Mouse (Mus musculus) neural tube, embryonic 12.5 days (tissue): Measurements from ENCODE around the gene Krtcap3. TPM values are rescaled to one million over a fixed set of nuclear protein-coding genes. Genes with fewer than 3 reads are reported as not detected.

Source experiments
- ATAC-seq: fragments of 200-750 bp; cut with Nextera tagmentation; 2 replicates; pipeline ENCODE4 v1.8.0; 2017; ENCODE audit warnings: low read depth, mild to moderate bottlenecking, moderate TSS enrichment, moderate library complexity; ENCODE audit not compliant: low FRiP score
- H3K27ac ChIP-seq: fragments of 300-500 bp; sonication (generic); 2 replicates; pipeline ENCODE4 v1.5.1; 2016
- H3K27me3 ChIP-seq: fragments of 300-500 bp; sonication (generic); replicated peaks from 2 replicates; pipeline ENCODE4 v1.6.1; 2016; ENCODE audit warnings: mild to moderate bottlenecking
- H3K36me3 ChIP-seq: fragments of 300-500 bp; sonication (generic); 2 replicates; pipeline ENCODE4 v1.6.1; 2016; ENCODE audit warnings: mild to moderate bottlenecking
- H3K4me1 ChIP-seq: fragments of 300-500 bp; sonication (generic); 2 replicates; pipeline ENCODE4 v1.6.1; 2016
- H3K4me2 ChIP-seq: fragments of 300-500 bp; sonication (generic); replicated peaks from 2 replicates; pipeline ENCODE4 v1.6.1; 2016; ENCODE audit warnings: mild to moderate bottlenecking
- H3K4me3 ChIP-seq: fragments of 300-500 bp; sonication (generic); 2 replicates; pipeline ENCODE4 v1.5.1; 2016
- H3K9ac ChIP-seq: fragments of 300-500 bp; sonication (generic); 2 replicates; pipeline ENCODE4 v1.6.1; 2016; ENCODE audit warnings: mild to moderate bottlenecking
- H3K9me3 ChIP-seq: fragments of 300-500 bp; sonication (generic); 2 replicates; pipeline ENCODE4 v1.6.1; 2016; ENCODE audit warnings: mild to moderate bottlenecking
- WGBS: fragments of 180-500 bp; shearing (Covaris S2); methylation state at CpG from one replicate; pipeline ENCODE4 v1.1.7; 2016; 5-methylcytosine and 5-hydroxymethylcytosine counted together
- polyA plus RNA-seq: library from polyadenylated mRNA; unstranded; fragments of >200 nt; fragmentation: Nextera tagmentation; extraction: Ambion mirVana; gene quantifications from 2 replicates; pipeline ENCODE4 v1.2.1, GENCODE M21; 2016

Krtcap3 gene
- polyA plus RNA-seq, 1 experiment from 2014 or later: 3.1 TPM

DNA sequence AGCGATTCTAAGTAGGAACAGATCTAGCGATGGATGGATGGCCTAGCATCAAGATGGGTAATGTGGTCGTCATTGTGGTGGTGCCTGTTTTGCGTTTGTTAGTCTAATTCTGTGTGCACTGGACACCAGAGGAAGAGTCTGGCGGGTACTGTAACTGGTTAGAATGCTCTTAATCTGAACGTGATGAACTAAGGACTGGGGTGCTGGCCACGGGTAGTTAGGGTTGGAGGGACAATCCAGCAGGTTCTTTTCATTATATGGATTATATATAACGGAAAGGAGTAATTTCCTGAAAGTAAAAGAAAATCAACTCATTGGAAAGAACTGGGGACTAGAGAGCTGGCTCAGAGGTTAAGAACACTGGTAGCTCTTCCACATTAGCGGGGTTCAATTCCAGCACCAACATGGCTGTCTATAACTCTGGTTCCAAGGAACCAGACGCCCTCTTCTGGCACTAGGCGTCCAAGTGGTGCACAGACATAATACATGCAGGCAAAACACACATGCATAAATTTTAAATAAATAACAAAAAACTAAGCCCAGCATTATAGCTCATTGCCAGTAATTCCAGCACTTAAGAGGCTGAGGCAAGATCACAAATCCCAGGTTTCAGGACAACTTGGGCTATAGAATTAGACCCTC lies 30.1 kb upstream of the Krtcap3 start:
- no peaks in the 10 kb centered on the region for H3K9me3 ChIP-seq
- H3K27me3 ChIP-seq: no peaks in the 10 kb centered on the region
- peak overlapping the region; percentile 96 for H3K4me3 ChIP-seq
- H3K4me1 ChIP-seq: peaks cover 6% of the 10 kb centered on the region
- 14% methylated on average over 11 of the region's 11 CpGs for WGBS
- H3K9ac ChIP-seq: peak overlapping the region; percentile 94
- no peak for ATAC-seq
- H3K27ac ChIP-seq: peak overlapping the region; percentile 88
- no peaks in the 10 kb centered on the region for H3K36me3 ChIP-seq
- H3K4me2 ChIP-seq: peak overlapping the region; percentile 84

DNA sequence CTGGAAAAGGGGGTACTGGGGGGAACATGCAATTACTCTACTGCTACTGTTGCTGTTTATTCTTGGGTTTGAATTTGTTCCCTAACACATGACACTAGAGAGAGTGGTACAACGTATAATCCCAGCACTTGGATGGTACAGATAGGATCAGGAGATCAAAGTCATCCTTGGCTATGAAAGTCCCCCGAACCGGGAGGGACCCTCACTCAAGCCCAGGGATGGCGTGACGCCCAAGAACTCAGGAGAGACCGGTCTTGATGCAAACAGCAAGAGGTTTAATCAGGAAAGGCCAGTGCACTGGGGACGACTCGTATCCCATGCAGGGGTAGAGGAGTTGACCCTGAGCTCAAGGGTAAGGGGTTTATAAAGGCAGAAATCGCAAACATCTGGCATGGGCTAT lies 28.8 kb upstream of the Krtcap3 start:
- Histone ChIP-seq H3K27me3 (no peaks in the 10 kb centered on the region), H3K9ac (no peak overlapping the region), H3K9me3 (no peaks in the 10 kb centered on the region), H3K4me3 (no peak overlapping the region), H3K4me2 (no peak overlapping the region), H3K36me3 (no peaks in the 10 kb centered on the region), H3K4me1 (peaks cover 6% of the 10 kb centered on the region), H3K27ac (no peak overlapping the region)
- ATAC-seq: no peak
- WGBS: 93% methylated on average over 9 of the region's 9 CpGs

DNA sequence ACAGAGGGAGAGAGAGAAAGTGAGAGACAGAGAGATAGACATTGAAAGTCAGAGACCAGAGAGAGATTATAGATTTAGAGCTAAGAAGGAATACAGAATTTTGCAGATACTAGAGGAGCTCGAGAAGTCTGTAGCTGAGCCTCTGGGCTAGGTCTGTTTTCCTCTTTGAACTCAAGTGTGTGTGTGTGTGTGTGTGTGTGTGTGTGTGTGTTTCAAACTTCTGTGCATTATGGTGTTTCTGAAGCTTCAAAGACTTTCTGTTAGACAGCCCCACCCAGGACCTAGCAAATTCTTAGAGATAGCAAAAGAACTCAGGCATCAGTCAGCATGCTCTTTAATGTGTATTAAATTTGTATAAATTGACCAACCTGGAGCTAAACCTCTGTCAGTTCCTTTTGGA lies 24.9 kb upstream of the Krtcap3 start:
- 81% methylated on average over 1 of the region's 1 CpGs for WGBS
- H3K9ac ChIP-seq: no peak overlapping the region
- H3K9me3 ChIP-seq: no peaks in the 10 kb centered on the region
- H3K27ac ChIP-seq: no peak overlapping the region
- no peaks in the 10 kb centered on the region for H3K27me3 ChIP-seq
- H3K4me3 ChIP-seq: no peak overlapping the region
- H3K4me2 ChIP-seq: no peak overlapping the region
- ATAC-seq: no peak
- no peaks in the 10 kb centered on the region for H3K4me1 ChIP-seq
- no peaks in the 10 kb centered on the region for H3K36me3 ChIP-seq

DNA sequence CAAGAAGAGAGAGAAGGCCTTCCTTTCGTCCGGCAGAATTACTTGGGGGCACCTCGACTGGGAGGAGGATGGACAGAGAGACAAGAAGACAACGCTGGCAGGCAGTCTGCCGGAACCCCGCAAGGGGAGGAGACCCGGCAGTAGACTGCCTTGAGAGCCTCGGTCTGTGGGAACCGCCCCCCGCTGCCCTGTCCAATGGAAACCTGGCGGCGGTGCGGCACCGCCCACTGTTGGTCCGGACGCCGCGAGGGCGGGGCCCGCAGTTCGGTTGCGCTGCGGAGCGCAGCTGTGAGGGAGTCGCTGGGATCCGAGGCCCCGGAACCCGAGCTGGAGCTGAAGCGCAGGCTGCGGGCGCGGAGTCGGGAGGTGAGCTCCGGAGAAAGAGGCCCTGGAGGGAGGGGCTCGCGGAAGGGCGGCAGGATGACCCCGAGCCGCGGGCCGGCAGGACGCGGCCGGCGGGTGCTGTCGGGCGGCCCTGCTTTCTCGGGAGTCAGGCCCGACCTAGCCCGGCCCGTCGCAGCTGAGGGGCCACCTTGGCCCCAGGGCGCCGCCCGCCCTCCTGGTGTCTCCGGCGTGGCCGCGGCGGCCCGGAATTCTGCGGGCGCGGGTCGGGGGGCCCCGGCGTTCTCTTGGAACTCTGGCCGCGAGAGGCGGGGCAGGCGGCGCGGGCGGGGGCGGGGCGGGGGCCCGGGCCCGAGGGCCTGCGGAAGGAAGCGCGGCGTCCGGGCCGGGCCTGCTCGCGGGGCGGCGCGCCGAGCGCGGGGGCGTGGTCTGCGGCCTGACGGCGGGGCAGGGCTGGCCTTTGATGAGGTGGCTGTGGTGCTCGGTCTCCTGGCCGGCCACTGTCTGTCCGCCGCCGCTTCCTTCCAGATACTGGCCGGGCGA lies 10.6 kb upstream of the Krtcap3 start, which contains the start of the genes Nrbp1 and Gm9970:
TSS of gene Nrbp1 (plus strand) at position 228 of the 885 bp plus-strand sequence.
TSS of gene Gm9970 (minus strand) at position 596 of the 885 bp plus-strand sequence.
- WGBS: under 1% methylated on average over 91 of the region's 103 CpGs
- no peaks in the 10 kb centered on the region for H3K27me3 ChIP-seq
- peaks cover 10% of the 10 kb centered on the region for H3K4me1 ChIP-seq
- peak within 1 kb of the TSS; percentile 98 for H3K4me3 ChIP-seq
- peak within 1 kb of the TSS; percentile 96 for H3K27ac ChIP-seq
- H3K4me2 ChIP-seq: peak within 1 kb of the TSS; percentile 68
- H3K36me3 ChIP-seq: peaks cover 23% of the 10 kb centered on the region
- peak; percentile 99 for ATAC-seq
- peak within 1 kb of the TSS; percentile 97 for H3K9ac ChIP-seq
- peaks cover 3% of the 10 kb centered on the region for H3K9me3 ChIP-seq

DNA sequence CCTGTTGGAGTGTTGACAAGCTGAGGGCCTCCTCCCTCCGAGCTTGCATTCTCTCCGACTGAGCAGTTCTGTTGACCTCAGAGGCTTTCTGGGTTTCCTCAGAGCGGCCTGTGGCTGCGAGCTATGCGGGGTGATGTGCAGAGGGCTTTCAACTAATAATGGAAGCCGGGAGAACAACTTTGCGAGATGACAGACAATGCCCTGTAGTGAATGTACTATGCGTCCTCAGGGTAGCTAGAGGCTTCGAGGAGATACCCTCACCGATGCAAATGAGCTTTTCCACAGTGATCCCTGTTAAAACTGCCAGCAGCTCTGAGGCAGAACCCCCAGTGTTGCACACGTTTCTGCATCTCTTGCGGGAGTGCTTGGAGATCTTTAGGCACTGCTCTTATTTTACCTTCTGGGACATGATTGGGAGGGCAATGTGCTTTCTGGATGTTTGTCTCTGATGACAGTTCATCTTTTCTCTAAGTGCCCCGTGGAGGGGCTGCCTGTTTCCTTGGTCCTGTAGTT lies 9.9 kb upstream of the Krtcap3 start:
- H3K4me1 ChIP-seq: peaks cover 10% of the 10 kb centered on the region
- peak overlapping the region; percentile 97 for H3K9ac ChIP-seq
- peak overlapping the region; percentile 98 for H3K4me3 ChIP-seq
- H3K27me3 ChIP-seq: no peaks in the 10 kb centered on the region
- ATAC-seq: peak; percentile 0; the same call in 1 of the 2 replicates
- H3K27ac ChIP-seq: no peak overlapping the region
- H3K36me3 ChIP-seq: peaks cover 30% of the 10 kb centered on the region
- 1% methylated on average over 13 of the region's 13 CpGs for WGBS
- H3K4me2 ChIP-seq: peak overlapping the region; percentile 68
- H3K9me3 ChIP-seq: no peaks in the 10 kb centered on the region; the same call in 1 of the 2 replicates

DNA sequence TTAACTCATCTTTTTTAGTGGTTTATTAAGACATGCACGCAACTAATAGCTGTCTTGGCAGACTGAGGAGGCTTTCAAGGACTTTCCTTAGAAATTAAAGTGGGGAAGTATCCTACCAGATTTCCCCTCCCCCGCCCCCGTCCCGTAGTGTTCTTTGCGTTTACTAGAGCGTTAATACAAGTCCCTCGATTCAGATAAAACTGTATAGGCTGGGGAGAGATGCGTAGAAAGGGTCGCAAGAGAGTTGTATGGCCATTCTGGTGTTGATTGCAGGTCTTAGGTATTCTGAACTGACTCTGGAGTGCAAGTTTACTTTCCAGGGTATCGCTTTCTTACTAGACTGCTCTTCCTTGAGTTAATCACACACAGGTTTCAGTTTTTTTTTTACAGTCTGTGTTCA lies 9.3 kb upstream of the Krtcap3 start:
- no peak overlapping the region for H3K27ac ChIP-seq
- no peak for ATAC-seq
- peaks cover 36% of the 10 kb centered on the region for H3K36me3 ChIP-seq
- WGBS: 26% methylated on average over 10 of the region's 10 CpGs
- H3K9me3 ChIP-seq: no peaks in the 10 kb centered on the region; the same call in 1 of the 2 replicates
- peak overlapping the region; percentile 68 for H3K4me2 ChIP-seq
- H3K4me1 ChIP-seq: peaks cover 10% of the 10 kb centered on the region
- peak overlapping the region; percentile 98 for H3K4me3 ChIP-seq
- no peaks in the 10 kb centered on the region for H3K27me3 ChIP-seq
- H3K9ac ChIP-seq: peak overlapping the region; percentile 97

DNA sequence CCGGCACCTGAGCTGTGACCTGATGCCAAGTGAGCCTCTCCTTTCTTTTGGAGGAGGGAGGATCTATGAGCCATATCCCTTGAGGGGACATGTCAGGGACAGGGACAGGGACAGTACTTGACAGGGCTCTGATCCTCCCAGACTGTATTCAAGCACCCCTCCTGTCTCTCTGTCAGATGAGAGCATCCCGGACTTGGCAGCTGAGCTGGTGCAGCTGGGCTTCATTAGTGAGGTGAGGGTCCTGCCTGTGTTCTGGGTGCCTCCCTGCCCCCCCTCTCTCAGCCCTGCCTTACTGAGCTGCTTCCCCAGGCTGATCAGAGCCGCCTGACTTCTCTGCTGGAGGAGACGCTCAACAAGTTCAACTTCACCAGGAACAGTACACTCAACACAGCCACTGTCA lies 775 bp upstream of the Krtcap3 start:
- peaks cover 96% of the 10 kb centered on the region for H3K36me3 ChIP-seq
- H3K4me2 ChIP-seq: no peak overlapping the region
- H3K9me3 ChIP-seq: no peaks in the 10 kb centered on the region
- peaks cover 9% of the 10 kb centered on the region; the same call in 1 of the 2 replicates for H3K27me3 ChIP-seq
- 69% methylated on average over 4 of the region's 4 CpGs for WGBS
- no peak; the same call in 1 of the 2 replicates for ATAC-seq
- no peak overlapping the region for H3K27ac ChIP-seq
- H3K4me1 ChIP-seq: peaks cover 9% of the 10 kb centered on the region
- H3K4me3 ChIP-seq: no peak overlapping the region
- H3K9ac ChIP-seq: no peak overlapping the region

DNA sequence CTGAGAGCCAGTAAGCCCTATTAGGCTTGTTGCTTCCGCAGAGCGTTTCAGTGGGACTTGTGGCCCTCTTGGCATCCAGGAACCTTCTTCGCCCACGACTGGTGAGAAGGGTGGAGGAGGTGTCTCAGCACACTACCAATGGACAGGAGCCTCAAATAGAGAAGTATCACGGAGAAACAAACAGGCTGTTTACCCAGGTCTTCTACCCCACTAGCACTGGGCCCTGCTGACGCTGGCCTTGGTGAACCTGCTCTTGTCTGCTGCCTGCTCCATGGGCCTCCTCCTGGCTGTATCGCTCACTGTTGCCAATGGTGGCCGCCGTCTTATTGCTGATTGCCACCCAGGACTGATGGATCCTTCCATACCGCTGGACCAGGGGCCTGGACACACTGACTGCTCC lies 660 bp downstream of the Krtcap3 start:
- Histone ChIP-seq H3K4me3 (no peak overlapping the region), H3K27ac (no peak overlapping the region), H3K36me3 (peaks cover 87% of the 10 kb centered on the region), H3K9me3 (no peaks in the 10 kb centered on the region), H3K4me2 (peak overlapping the region; percentile 46; the same call in 1 of the 2 replicates), H3K27me3 (peaks cover 9% of the 10 kb centered on the region; the same call in 1 of the 2 replicates), H3K4me1 (peaks cover 9% of the 10 kb centered on the region), H3K9ac (no peak overlapping the region)
- WGBS: 52% methylated on average over 10 of the region's 10 CpGs
- no peak for ATAC-seq

DNA sequence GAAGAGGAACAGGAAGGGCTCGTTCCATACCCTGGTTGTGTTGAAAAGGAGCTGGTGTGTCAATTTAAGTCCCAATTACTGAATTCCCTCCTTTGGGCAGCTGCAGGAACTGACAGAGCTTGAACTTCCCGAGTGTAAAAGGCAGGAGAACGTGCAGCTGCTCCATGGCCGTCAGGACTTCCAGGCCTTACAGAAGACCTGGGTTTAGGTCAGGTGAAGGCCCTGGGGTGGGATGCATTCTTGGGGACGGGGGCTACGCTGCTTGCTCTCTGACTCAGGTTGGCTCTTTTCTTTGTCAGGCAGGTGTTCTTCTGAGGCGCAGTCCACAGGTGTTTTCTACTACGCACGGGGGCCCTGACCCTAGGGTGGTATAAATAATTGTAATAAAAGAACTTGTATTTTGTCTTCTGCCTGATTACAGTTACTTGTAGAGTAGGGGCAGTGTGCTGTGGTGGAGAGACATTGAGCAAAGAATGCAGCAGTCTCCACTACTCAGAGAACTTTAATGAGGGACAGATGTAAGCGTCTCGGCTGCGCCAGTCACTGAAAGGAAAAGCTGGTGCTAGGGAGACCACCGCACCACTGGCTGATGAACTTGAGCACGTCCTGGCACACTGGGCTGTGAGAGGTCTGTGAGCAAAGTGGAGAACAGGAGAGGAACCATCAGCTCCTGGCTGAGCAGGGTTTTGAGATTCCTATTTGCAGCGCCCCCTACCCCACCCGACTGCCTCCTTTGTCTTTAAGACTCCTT lies 1.5 kb downstream of the Krtcap3 start:
- no peak overlapping the region for H3K27ac ChIP-seq
- H3K9ac ChIP-seq: no peak overlapping the region
- peaks cover 9% of the 10 kb centered on the region for H3K4me1 ChIP-seq
- peaks cover 88% of the 10 kb centered on the region for H3K36me3 ChIP-seq
- WGBS: 84% methylated on average over 16 of the region's 16 CpGs
- H3K27me3 ChIP-seq: peaks cover 9% of the 10 kb centered on the region; the same call in 1 of the 2 replicates
- no peak for ATAC-seq
- H3K9me3 ChIP-seq: no peaks in the 10 kb centered on the region
- no peak overlapping the region for H3K4me2 ChIP-seq
- no peak overlapping the region for H3K4me3 ChIP-seq

DNA sequence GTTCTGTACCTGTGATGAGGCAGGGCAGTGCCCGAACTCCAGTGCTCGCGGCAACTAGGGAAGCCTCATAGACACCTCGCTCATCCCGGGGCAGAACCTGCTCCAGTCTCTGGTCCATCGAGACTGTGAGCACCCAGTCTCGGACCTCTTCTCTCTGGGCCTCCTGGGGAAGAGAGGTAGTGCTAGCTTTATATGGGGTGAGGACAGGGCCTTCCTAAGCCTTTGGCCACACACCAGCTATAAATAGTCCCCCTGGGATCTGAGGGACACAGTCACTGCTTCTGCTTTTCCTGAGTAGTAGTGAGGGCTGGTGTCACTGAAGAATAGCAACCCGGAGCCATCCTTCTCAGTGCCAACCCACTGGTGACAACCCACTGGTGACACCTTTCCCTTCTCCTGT lies 2.3 kb downstream of the Krtcap3 start:
- no peak overlapping the region for H3K4me3 ChIP-seq
- no peak overlapping the region for H3K27ac ChIP-seq
- H3K27me3 ChIP-seq: peaks cover 9% of the 10 kb centered on the region; the same call in 1 of the 2 replicates
- H3K9ac ChIP-seq: no peak overlapping the region
- no peak for ATAC-seq
- WGBS: 95% methylated on average over 8 of the region's 8 CpGs
- no peak overlapping the region for H3K4me2 ChIP-seq
- peaks cover 83% of the 10 kb centered on the region for H3K36me3 ChIP-seq
- H3K9me3 ChIP-seq: no peaks in the 10 kb centered on the region
- H3K4me1 ChIP-seq: peaks cover 9% of the 10 kb centered on the region

DNA sequence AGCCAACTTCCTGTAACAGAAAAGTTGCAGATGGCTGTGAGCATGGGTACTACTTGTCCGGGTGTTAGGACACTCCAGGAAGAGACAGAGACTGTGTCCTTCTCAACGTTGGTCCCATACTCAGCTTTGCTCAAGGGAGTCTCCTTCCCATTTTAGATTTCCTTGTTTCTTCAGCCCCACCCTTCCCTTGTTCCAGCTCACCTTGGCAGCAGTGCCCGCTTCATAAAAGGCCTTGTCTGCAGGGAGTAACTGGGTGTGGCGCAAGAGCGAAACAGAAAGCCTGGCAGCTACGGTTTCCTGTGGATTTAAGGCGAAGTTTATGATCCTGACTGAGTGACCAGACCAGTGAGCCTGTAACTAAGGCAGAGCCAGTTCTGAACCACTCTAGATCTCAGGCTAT lies 3.0 kb downstream of the Krtcap3 start:
- WGBS: 84% methylated on average over 7 of the region's 7 CpGs
- no peak overlapping the region for H3K4me3 ChIP-seq
- peaks cover 9% of the 10 kb centered on the region; the same call in 1 of the 2 replicates for H3K27me3 ChIP-seq
- no peaks in the 10 kb centered on the region for H3K9me3 ChIP-seq
- ATAC-seq: no peak
- peaks cover 9% of the 10 kb centered on the region for H3K4me1 ChIP-seq
- H3K4me2 ChIP-seq: no peak overlapping the region
- H3K36me3 ChIP-seq: peaks cover 82% of the 10 kb centered on the region
- H3K9ac ChIP-seq: no peak overlapping the region
- H3K27ac ChIP-seq: no peak overlapping the region
